In the genomic region with DNA sequence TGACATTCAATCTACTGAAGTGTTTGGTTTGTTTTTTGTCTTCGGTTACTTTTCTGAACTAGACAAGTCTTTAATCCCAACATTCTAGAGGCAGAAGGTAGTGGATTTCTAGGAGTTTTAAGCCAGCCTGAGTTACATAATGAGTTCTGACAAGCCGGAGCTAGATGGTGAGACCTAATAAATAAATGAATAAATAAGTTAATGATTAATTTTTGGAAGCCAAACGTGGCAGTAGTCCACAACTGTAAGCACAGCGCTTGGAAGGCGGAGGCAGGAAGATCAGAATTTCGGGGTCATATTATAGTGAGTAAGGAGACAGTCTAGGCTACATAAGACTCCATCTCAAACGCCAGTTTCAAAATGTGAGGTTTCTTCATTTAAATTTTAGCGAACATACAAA, we compare ENCODE assay signal across 9 mouse cellular contexts. TPM values are rescaled to one million over a fixed set of nuclear protein-coding genes. Genes with fewer than 3 reads are reported as not detected.
A peak's percentile ranks its signal among the peaks of the same experiment; 100 is the strongest.
DNase-seq lines count a peak whose midpoint lies in the region; ATAC-seq and TF ChIP-seq lines count a peak whose summit lies in the region.
"Had no signal": no experiment of that assay in that cellular context is flagged by ENCODE, and none has a peak within 500 bp of the region (broad histone marks: within the 10 kb centered on the region; RNA-seq: fewer than 3 reads in every experiment).

No protein-coding gene starts in this region.

- no peak overlapping the region for H3K27ac ChIP-seq in lung, embryonic 15.5 days
- no peak overlapping the region for H3K27ac ChIP-seq in hindbrain, embryonic 11.5 days (ENCODE audit: low read depth, low read length)
- no peak overlapping the region for H3K27ac ChIP-seq in limb, embryonic 13.5 days
- H3K27ac ChIP-seq in small intestine, adult 2 months (ENCODE audit: insufficient read depth, low read depth, low read length), result peak overlapping the region; percentile 90

- no peaks in the 10 kb centered on the region for H3K27me3 ChIP-seq in lung, embryonic 15.5 days
- no peaks in the 10 kb centered on the region for H3K27me3 ChIP-seq in hindbrain, embryonic 11.5 days (ENCODE audit: control insufficient read depth, insufficient read depth, low read length)
- H3K27me3 ChIP-seq in limb, embryonic 13.5 days, result no peaks in the 10 kb centered on the region
- no peaks in the 10 kb centered on the region for H3K27me3 ChIP-seq in small intestine, adult 2 months (ENCODE audit: control insufficient read depth, insufficient read depth, low read length)
- H3K27me3 ChIP-seq: Patski had no signal

- no peaks in the 10 kb centered on the region for H3K36me3 ChIP-seq in lung, embryonic 15.5 days
- no peaks in the 10 kb centered on the region for H3K36me3 ChIP-seq in hindbrain, embryonic 11.5 days (ENCODE audit: control insufficient read depth, insufficient read depth, low read length)
- H3K36me3 ChIP-seq in limb, embryonic 13.5 days, result no peaks in the 10 kb centered on the region
- H3K36me3 ChIP-seq in small intestine, adult 2 months (ENCODE audit: control insufficient read depth, insufficient read depth, low read length), result no peaks in the 10 kb centered on the region

- peak overlapping the region; percentile 52 for H3K4me3 ChIP-seq in lung, embryonic 15.5 days
- peak overlapping the region; percentile 39 for H3K4me3 ChIP-seq in hindbrain, embryonic 11.5 days (ENCODE audit: low read depth, low read length)
- H3K4me3 ChIP-seq in limb, embryonic 13.5 days, result peak overlapping the region; percentile 53
- peak overlapping the region; percentile 73; the same call in 1 of the 2 replicates for H3K4me3 ChIP-seq in small intestine, adult 2 months (ENCODE audit: low read depth, low read length)

- TF ChIP-seq POLR2A in small intestine, adult 2 months (IDR thresholded peaks at IDR 0.05; ENCODE audit: low read depth, low read length), result no peak

- H3K9ac ChIP-seq in lung, embryonic 15.5 days, result no peak overlapping the region
- H3K9ac ChIP-seq in hindbrain, embryonic 11.5 days (ENCODE audit: low read depth, low read length), result no peak overlapping the region
- peak overlapping the region; percentile 60; the same call in 1 of the 2 replicates for H3K9ac ChIP-seq in limb, embryonic 13.5 days

- no peak for ATAC-seq in lung, embryonic 15.5 days (ENCODE audit: borderline replicate concordance, extremely low read depth, low FRiP score, low TSS enrichment)
- ATAC-seq in hindbrain, embryonic 11.5 days (ENCODE audit: low FRiP score), result 0 out of 2 replicates have a peak, but pooled peaks have one; percentile 10
- ATAC-seq in limb, embryonic 13.5 days (ENCODE audit: low FRiP score, low read depth), result no peak
- no peak for ATAC-seq in frontal cortex, adult (ENCODE audit: low TSS enrichment)

- H3K4me1 ChIP-seq in lung, embryonic 15.5 days, result peaks cover 4% of the 10 kb centered on the region
- no peaks in the 10 kb centered on the region for H3K4me1 ChIP-seq in hindbrain, embryonic 11.5 days (replicated peaks; ENCODE audit: control insufficient read depth, insufficient read depth, low read length)
- 0 out of 2 replicates have a peak, but pooled peaks cover 5% of the 10 kb centered on the region for H3K4me1 ChIP-seq in limb, embryonic 13.5 days
- no peaks in the 10 kb centered on the region; the same call in 1 of the 2 replicates for H3K4me1 ChIP-seq in small intestine, adult 2 months (ENCODE audit: control insufficient read depth, insufficient read depth, insufficient read length, low read length)

- peak overlapping the region; percentile 92 for H3K4me2 ChIP-seq in lung, embryonic 15.5 days
- peak overlapping the region; percentile 60 for H3K4me2 ChIP-seq in hindbrain, embryonic 11.5 days (replicated peaks; ENCODE audit: low read depth, low read length)
- peak overlapping the region; percentile 83 for H3K4me2 ChIP-seq in limb, embryonic 13.5 days (replicated peaks)

- DNase-seq in lung, postnatal 4 days, result no peak
- DNase-seq in hindbrain, embryonic 11.5 days (ENCODE audit: low spot score), result no peak
- DNase-seq in thymus, postnatal 0 days (ENCODE audit: low spot score), result no peak
- DNase-seq in layer of hippocampus, adult 18-20 months (ENCODE audit: low spot score in 2 of 2), result no peak

- no peaks in the 10 kb centered on the region for H3K9me3 ChIP-seq in lung, embryonic 15.5 days
- H3K9me3 ChIP-seq in hindbrain, embryonic 11.5 days (ENCODE audit: control insufficient read depth, low read length), result no peaks in the 10 kb centered on the region
- H3K9me3 ChIP-seq in limb, embryonic 13.5 days, result no peaks in the 10 kb centered on the region

- 58% methylated on average over 8 of the region's 8 CpGs for WGBS in lung, embryonic 15.5 days
- 72% methylated on average over 8 of the region's 8 CpGs for WGBS in hindbrain, embryonic 11.5 days
- 71% methylated on average over 8 of the region's 8 CpGs for WGBS in limb, embryonic 13.5 days
- WGBS in small intestine, adult 2 months, result 28% methylated on average over 8 of the region's 8 CpGs

- no peak for TF ChIP-seq CTCF in small intestine, adult 2 months (IDR thresholded peaks at IDR 0.05; ENCODE audit: extremely low read depth, insufficient read length, insufficient replicate concordance, low read depth, low read length)

RNA-seq across cellular contexts. Expression of gene Pfkfb3, which starts 17.9 kb away (rescaled TPM):
- polyA plus RNA-seq in lung, embryonic 15.5 days (2015; fragmentation: Nextera tagmentation; extraction: Ambion mirVana), result 22.0 and 25.4 TPM in 2 replicates
- 16.8 and 19.3 TPM in 2 replicates for polyA plus RNA-seq in hindbrain, embryonic 11.5 days (2014; fragmentation: Nextera tagmentation; extraction: Ambion mirVana)
- 16.5 and 17.8 TPM in 2 replicates for polyA plus RNA-seq in limb, embryonic 13.5 days (2015; fragmentation: Nextera tagmentation; extraction: Ambion mirVana)
- 14.2 and 15.5 TPM in 2 replicates for polyA plus RNA-seq in small intestine, adult 2 months (2012; rRNA removed)
- polyA plus RNA-seq in thymus, postnatal 0 days (2015; fragmentation: Nextera tagmentation; extraction: Ambion mirVana), result 14.0 and 15.0 TPM in 2 replicates
- 10 to 100 TPM; 40.0 to 41.4 TPM for total RNA-seq in layer of hippocampus, adult 18-20 months (2021)
